ENCODE assay signal across 25 mouse cellular contexts in genomic region chr2:151742850-151743679, GRCm38 (mm10). TPM values are rescaled to one million over a fixed set of nuclear protein-coding genes. Genes with fewer than 3 reads are reported as not detected.
DNase-seq lines count a peak whose midpoint lies in the region; ATAC-seq and TF ChIP-seq lines count a peak whose summit lies in the region.
"Had no signal": no experiment of that assay in that cellular context is flagged by ENCODE, and none has a peak within 500 bp of the region (broad histone marks: within the 10 kb centered on the region; RNA-seq: fewer than 3 reads in every experiment).

No protein-coding gene starts in this region.

- no peaks in the 10 kb centered on the region for H3K27me3 ChIP-seq in MEL (ENCODE audit: control insufficient read depth in 1 of 2, insufficient read depth in 2 of 2, low read length in 2 of 2)
- H3K27me3 ChIP-seq in liver, embryonic 11.5 days (replicated peaks; ENCODE audit: control insufficient read depth, insufficient read depth, low read length), result no peaks in the 10 kb centered on the region; the same call in none of the 2 replicates
- H3K27me3 ChIP-seq in forebrain, postnatal 0 days (ENCODE audit: insufficient read depth, low read length), result no peaks in the 10 kb centered on the region

- H3K9ac ChIP-seq in MEL (ENCODE audit: control insufficient read depth, low read depth, low read length, poor library complexity, severe bottlenecking), result peak overlapping the region; percentile 5; the same call in 1 of the 2 replicates
- no peak overlapping the region for H3K9ac ChIP-seq in liver, embryonic 11.5 days (ENCODE audit: low read depth, low read length)
- H3K9ac ChIP-seq in forebrain, postnatal 0 days, result no peak overlapping the region
- H3K9ac ChIP-seq: hindbrain, embryonic 12.5 days had no signal

- TF ChIP-seq CTCF in MEL (IDR thresholded peaks at IDR 0.05 in 2 of 3, conservative IDR thresholded peaks at IDR 0.05 in 1 of 3; ENCODE audit: control insufficient read depth in 1 of 3, insufficient read depth in 1 of 3, low read depth in 2 of 3, low read length in 3 of 3, poor library complexity in 1 of 3, severe bottlenecking in 1 of 3), result no peak
- no peak for TF ChIP-seq CTCF in bone marrow, adult 2 months (IDR thresholded peaks at IDR 0.05; ENCODE audit: control insufficient read depth, insufficient read depth, low read length)
- no peak for TF ChIP-seq CTCF in gastrocnemius, adult 2 months (IDR thresholded peaks at IDR 0.05)
- no peak for TF ChIP-seq CTCF in forebrain, postnatal 0 days (IDR thresholded peaks at IDR 0.05; ENCODE audit: low read depth)

- WGBS in bone marrow, adult 2 months, result 48% methylated on average over 6 of the region's 6 CpGs
- WGBS in liver, embryonic 11.5 days, result 53% methylated on average over 6 of the region's 6 CpGs
- 63% methylated on average over 6 of the region's 6 CpGs for WGBS in forebrain, postnatal 0 days

- peak; percentile 93 to 95 for TF ChIP-seq EP300 in MEL (IDR thresholded peaks at IDR 0.05; ENCODE audit: low read depth in 1 of 2, low read length in 2 of 2)

- H3K4me3 ChIP-seq in MEL (ENCODE audit: control insufficient read depth in 1 of 2, insufficient read depth in 1 of 2, low read depth in 2 of 2, low read length in 2 of 2), result peak overlapping the region in 1 of 2 experiments; percentile 23; a peak in 2 of 4 replicates
- H3K4me3 ChIP-seq in bone marrow, adult 2 months (replicated peaks; ENCODE audit: control insufficient read depth, low read depth, low read length), result no peak overlapping the region
- H3K4me3 ChIP-seq in liver, embryonic 11.5 days (ENCODE audit: low read depth, low read length), result no peak overlapping the region
- no peak overlapping the region for H3K4me3 ChIP-seq in gastrocnemius, adult 2 months
- H3K4me3 ChIP-seq in forebrain, postnatal 0 days (ENCODE audit: low read depth, low read length), result no peak overlapping the region
- H3K4me3 ChIP-seq: embryonic facial prominence, embryonic 10.5 days; heart, embryonic 10.5 days; hindbrain, embryonic 12.5 days; limb, embryonic 10.5 days; midbrain, embryonic 10.5 days had no signal

- peak overlapping the region; percentile 41 for H3K4me2 ChIP-seq in liver, embryonic 11.5 days
- H3K4me2 ChIP-seq in forebrain, postnatal 0 days (ENCODE audit: low read depth), result no peak overlapping the region
- H3K4me2 ChIP-seq: hindbrain, embryonic 12.5 days had no signal

- peaks cover 26% of the 10 kb centered on the region for H3K79me2 ChIP-seq in MEL (ENCODE audit: control insufficient read depth, insufficient read depth, low read length, poor library complexity)

- no peaks in the 10 kb centered on the region for H3K9me3 ChIP-seq in MEL (replicated peaks; ENCODE audit: insufficient read depth, low read length)
- no peaks in the 10 kb centered on the region for H3K9me3 ChIP-seq in liver, embryonic 11.5 days (ENCODE audit: control insufficient read depth, low read length)
- H3K9me3 ChIP-seq in forebrain, postnatal 0 days (ENCODE audit: low read length), result no peaks in the 10 kb centered on the region
- H3K9me3 ChIP-seq: embryonic facial prominence, embryonic 10.5 days; heart, embryonic 10.5 days; hindbrain, embryonic 12.5 days; limb, embryonic 10.5 days; midbrain, embryonic 10.5 days had no signal

- DNase-seq in MEL (ENCODE audit: low read depth, low spot score), result peak; percentile 89
- no peak for DNase-seq in liver, embryonic 11.5 days (ENCODE audit: low spot score)
- DNase-seq in embryo, embryonic 10.5 days (ENCODE audit: low spot score), result no peak
- no peak for DNase-seq in gastrocnemius, adult 2 months
- DNase-seq in forebrain, postnatal 0 days, result no peak
- no peak for DNase-seq in kidney, postnatal 10 days
- DNase-seq: adrenal gland, adult 8-10 months; cerebellum, adult 18-20 months; kidney, adult 8-10 months; kidney, postnatal 36 days; layer of hippocampus, adult 9-11 months; lung, adult 18-20 months; lung, postnatal 36 days; right cerebral cortex, adult 18-20 months; thymus, adult 18-20 months; thymus, postnatal 4 days had no signal

- peak overlapping the region; percentile 74 for H3K27ac ChIP-seq in MEL (ENCODE audit: control insufficient read depth, low read depth, low read length)
- H3K27ac ChIP-seq in bone marrow, adult 2 months (ENCODE audit: control insufficient read depth, insufficient read depth, low read depth, low read length, poor library complexity), result peak overlapping the region; percentile 88
- peak overlapping the region; percentile 81 for H3K27ac ChIP-seq in liver, embryonic 11.5 days (ENCODE audit: low read depth, low read length)
- no peak overlapping the region for H3K27ac ChIP-seq in gastrocnemius, adult 2 months
- H3K27ac ChIP-seq in forebrain, postnatal 0 days (ENCODE audit: low read depth, low read length), result no peak overlapping the region
- H3K27ac ChIP-seq: embryonic facial prominence, embryonic 10.5 days; heart, embryonic 10.5 days; hindbrain, embryonic 12.5 days; limb, embryonic 10.5 days; midbrain, embryonic 10.5 days had no signal

- peaks cover 18 to 36% of the 10 kb centered on the region in 2 experiments for H3K4me1 ChIP-seq in MEL (ENCODE audit: control insufficient read depth in 1 of 2, insufficient read depth in 2 of 2, low read length in 2 of 2)
- H3K4me1 ChIP-seq in bone marrow, adult 2 months (ENCODE audit: control insufficient read depth, insufficient read depth, low read length), result no peaks in the 10 kb centered on the region; the same call in 1 of the 2 replicates
- peaks cover 27% of the 10 kb centered on the region for H3K4me1 ChIP-seq in liver, embryonic 11.5 days (replicated peaks; ENCODE audit: control insufficient read depth, insufficient read depth, low read length)
- peaks cover 14% of the 10 kb centered on the region; the same call in 1 of the 2 replicates for H3K4me1 ChIP-seq in forebrain, postnatal 0 days (ENCODE audit: insufficient read depth)

- no peak for TF ChIP-seq POLR2A in MEL (IDR thresholded peaks at IDR 0.05; ENCODE audit: control insufficient read depth in 1 of 2, insufficient read depth in 1 of 2, low read depth in 1 of 2, low read length in 2 of 2, poor library complexity in 1 of 2)
- TF ChIP-seq POLR2A in bone marrow, adult 2 months (IDR thresholded peaks at IDR 0.05; ENCODE audit: borderline replicate concordance, control insufficient read depth, low read depth, low read length), result no peak

- ATAC-seq in liver, embryonic 11.5 days (replicated peaks; ENCODE audit: low FRiP score), result peak; percentile 71
- peak; percentile 47 for ATAC-seq in megakaryocyte progenitor cell, adult 5-6 weeks (replicated peaks; ENCODE audit: poor library complexity)
- ATAC-seq in forebrain, postnatal 0 days, result no peak
- ATAC-seq: forebrain, embryonic 14.5 days; Patski had no signal

- no peak for TF ChIP-seq RAD21 in MEL (IDR thresholded peaks at IDR 0.05; ENCODE audit: low read depth, low read length)

- intact Hi-C loops in gastrocnemius, adult 2 months (cut with DNase I), result loop anchor here (5.0 kb wide), 1 partner anchor 166 kb away; no protein-coding TSS in a partner anchor

- H3K36me3 ChIP-seq in MEL (ENCODE audit: control insufficient read depth in 1 of 2, insufficient read depth in 2 of 2, low read length in 2 of 2), result peaks cover 0 to 34% of the 10 kb centered on the region in 2 experiments; a peak in 2 of 4 replicates
- no peaks in the 10 kb centered on the region for H3K36me3 ChIP-seq in liver, embryonic 11.5 days (ENCODE audit: control insufficient read depth, insufficient read depth, low read length)
- no peaks in the 10 kb centered on the region for H3K36me3 ChIP-seq in forebrain, postnatal 0 days (ENCODE audit: insufficient read depth)
- H3K36me3 ChIP-seq: embryonic facial prominence, embryonic 10.5 days; heart, embryonic 10.5 days; hindbrain, embryonic 12.5 days had no signal

TF ChIP-seq in MEL, 35 proteins besides CTCF, POLR2A, EP300 and RAD21 (continues in another document):
- peak; percentile 97 for TF ChIP-seq GATA1 (IDR thresholded peaks at IDR 0.05; ENCODE audit: low read depth, low read length)
- TF ChIP-seq RCOR1 (IDR thresholded peaks at IDR 0.05; ENCODE audit: low read depth, low read length), result peak; percentile 82
- no peak for TF ChIP-seq MAFK (IDR thresholded peaks at IDR 0.05; ENCODE audit: borderline replicate concordance, low read depth, low read length)
- peak; percentile 91 for TF ChIP-seq ETS1 (IDR thresholded peaks at IDR 0.05; ENCODE audit: low read depth, low read length)
- TF ChIP-seq TBP (IDR thresholded peaks at IDR 0.05; ENCODE audit: low read depth, low read length), result peak; percentile 39; the same call in 1 of the 2 replicates
- TF ChIP-seq BHLHE40 (IDR thresholded peaks at IDR 0.05; ENCODE audit: borderline replicate concordance, low read depth, low read length), result peak; percentile 41; the same call in 1 of the 2 replicates
- TF ChIP-seq MAZ (IDR thresholded peaks at IDR 0.05; ENCODE audit: low read depth, low read length), result 0 out of 2 replicates have a peak, but pooled peaks have one; percentile 29
- no peak for TF ChIP-seq UBTF (IDR thresholded peaks at IDR 0.05; ENCODE audit: borderline replicate concordance, insufficient read depth, low read depth, low read length)

RNA-seq across cellular contexts. Expression of gene Psmf1, which starts 0.9 kb away (rescaled TPM):
- 46.5 and 60.2 TPM in 2 replicates for total RNA-seq in MEL (2012; rRNA removed)
- polyA plus RNA-seq in MEL (2012; ENCODE audit: insufficient read depth in 1 of 2, insufficient read length in 2 of 2, low read depth in 1 of 2, low replicate concordance in 2 of 2, missing spikeins in 1 of 2), result 100 to 1,000 TPM in 1 of 2 experiments, not detected in 1; 112 TPM
- 31.9 and 38.6 TPM in 2 replicates for polyA plus RNA-seq in bone marrow, adult 2 months (2011; ENCODE audit: insufficient read depth, insufficient read length, low replicate concordance, missing spikeins)
- 61.4 and 63.8 TPM in 2 replicates for polyA plus RNA-seq in liver, embryonic 11.5 days (2014; fragmentation: Nextera tagmentation; extraction: Ambion mirVana)
- 28.2 and 30.8 TPM in 2 replicates for total RNA-seq in megakaryocyte progenitor cell, adult 5-6 weeks (2015)
- total RNA-seq in megakaryocyte progenitor cell, adult 5-6 weeks (2017), result 11.6 and 14.5 TPM in 2 replicates
- 10 to 100 TPM; 16.2 to 19.6 TPM for total RNA-seq in gastrocnemius, adult 2 months (2021)
- total RNA-seq in forebrain, postnatal 0 days (2014; rRNA removed), result 33.9 and 47.6 TPM in 2 replicates
- 64.6 and 69.7 TPM in 2 replicates for polyA plus RNA-seq in forebrain, postnatal 0 days (2015; fragmentation: Nextera tagmentation; extraction: Ambion mirVana)

RNA-seq across cellular contexts. Expression of gene Tmem74b, which starts 41.3 kb away (rescaled TPM):
- total RNA-seq in MEL (2012; rRNA removed), result not detected in 2 replicates
- not detected for polyA plus RNA-seq in MEL (2012; ENCODE audit: insufficient read depth in 1 of 2, insufficient read length in 2 of 2, low read depth in 1 of 2, low replicate concordance in 2 of 2, missing spikeins in 1 of 2)
- polyA plus RNA-seq in bone marrow, adult 2 months (2011; ENCODE audit: insufficient read depth, insufficient read length, low replicate concordance, missing spikeins), result not detected in 2 replicates
- 0.32 and 0.62 TPM in 2 replicates for polyA plus RNA-seq in liver, embryonic 11.5 days (2014; fragmentation: Nextera tagmentation; extraction: Ambion mirVana)
- total RNA-seq in megakaryocyte progenitor cell, adult 5-6 weeks (2015), result not detected in 2 replicates
- not detected in 2 replicates for total RNA-seq in megakaryocyte progenitor cell, adult 5-6 weeks (2017)
- 1 to 10 TPM in 1 of 2 experiments, under 1 TPM in 1; 0.51 to 1.9 TPM for total RNA-seq in gastrocnemius, adult 2 months (2021)
- 22.9 and 30.6 TPM in 2 replicates for total RNA-seq in forebrain, postnatal 0 days (2014; rRNA removed)
- 23.1 and 26.2 TPM in 2 replicates for polyA plus RNA-seq in forebrain, postnatal 0 days (2015; fragmentation: Nextera tagmentation; extraction: Ambion mirVana)

Comparison
In these comparisons a context has a peak if more than half of its experiments do, and no peak if none do; other contexts are left out.
1. H3K27ac ChIP-seq: peak in MEL (single experiment), bone marrow, adult 2 months (single experiment) and liver, embryonic 11.5 days (single experiment); none in gastrocnemius, adult 2 months (single experiment) and forebrain, postnatal 0 days (single experiment).